Mouse (Mus musculus): ENCODE measurements around the gene Jmjd8. TPM values are rescaled to one million over a fixed set of nuclear protein-coding genes. Genes with fewer than 3 reads are reported as not detected.

Jmjd8 gene
- polyA plus RNA-seq, 1 experiment from 2014 or later: 21.7 TPM

- DNase-seq (no peak), ATAC-seq (ENCODE audit: low read depth) (no peak)
- H3K36me3 ChIP-seq: peaks cover 62% of the 10 kb centered on the region
- 88% methylated on average over 12 of the region's 12 CpGs for WGBS (ENCODE audit: insufficient replicate concordance)
- peak overlapping the region; percentile 85 for H3K4me3 ChIP-seq (replicated peaks)
- H3K4me2 ChIP-seq: peak overlapping the region; percentile 99
- no peaks in the 10 kb centered on the region for H3K9me3 ChIP-seq (replicated peaks)
- H3K27me3 ChIP-seq: no peaks in the 10 kb centered on the region
- peak overlapping the region; percentile 92 for H3K9ac ChIP-seq
- peak overlapping the region; percentile 93 for H3K27ac ChIP-seq
- peaks cover 88% of the 10 kb centered on the region for H3K4me1 ChIP-seq (replicated peaks)
These were observed 6.0 kb downstream of the Jmjd8 start for GRCm38 (mm10) chr17:25834595-25835222.

DNA sequence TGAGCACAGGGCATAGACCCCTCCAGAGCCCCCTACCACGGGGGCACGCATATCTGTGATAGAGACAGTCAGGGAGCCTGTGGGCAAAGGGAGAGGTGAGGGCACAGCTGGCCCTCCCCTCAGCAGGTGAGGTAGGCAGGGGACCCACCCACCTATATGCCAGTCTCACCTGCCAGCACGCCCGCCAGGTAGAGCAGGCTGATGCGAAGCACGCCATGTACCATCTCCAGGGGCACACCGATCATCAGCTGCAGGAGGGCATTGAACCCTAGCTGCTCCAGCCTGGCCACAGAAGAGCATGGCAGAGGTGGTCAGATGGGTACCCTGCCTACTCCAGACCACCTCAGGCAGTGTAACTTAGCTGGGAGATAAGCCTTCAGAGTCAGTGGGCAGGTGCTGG is 6.6 kb downstream of the Jmjd8 start:
- Histone ChIP-seq H3K9me3 (replicated peaks) (no peaks in the 10 kb centered on the region), H3K4me1 (replicated peaks) (peaks cover 87% of the 10 kb centered on the region), H3K9ac (0 out of 2 replicates have a peak overlapping the region, but pooled peaks have one; percentile 92), H3K27ac (no peak overlapping the region), H3K4me3 (replicated peaks) (no peak overlapping the region), H3K27me3 (no peaks in the 10 kb centered on the region), H3K4me2 (peak overlapping the region; percentile 99), H3K36me3 (peaks cover 62% of the 10 kb centered on the region)
- ATAC-seq (ENCODE audit: low read depth) (no peak), DNase-seq (no peak)
- 74% methylated on average over 7 of the region's 7 CpGs for WGBS (ENCODE audit: insufficient replicate concordance)

DNA sequence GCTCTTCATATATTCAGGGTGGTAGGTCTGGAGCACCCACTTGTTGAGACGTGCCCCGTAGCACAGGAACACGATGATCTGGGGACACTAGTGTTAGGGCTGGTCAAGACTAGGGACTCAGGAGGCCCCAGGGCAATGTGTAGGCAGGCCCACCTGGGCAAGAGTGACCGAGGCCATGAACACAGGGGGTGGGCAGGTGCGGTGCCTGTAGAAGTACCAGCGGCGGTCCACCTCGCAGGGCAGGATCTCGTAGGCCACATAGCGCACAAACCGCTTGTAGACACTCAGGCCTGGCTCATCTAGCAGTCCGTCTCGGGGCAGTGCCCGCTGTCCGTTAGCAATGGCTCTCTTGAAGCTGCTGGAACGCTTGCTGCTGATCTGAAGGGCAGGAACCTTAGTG is 7.1 kb downstream of the Jmjd8 start:
- H3K4me2 ChIP-seq: peak overlapping the region; percentile 73; the same call in 1 of the 2 replicates
- H3K27ac ChIP-seq: no peak overlapping the region
- H3K4me3 ChIP-seq (replicated peaks): no peak overlapping the region
- no peaks in the 10 kb centered on the region for H3K9me3 ChIP-seq (replicated peaks)
- ATAC-seq (ENCODE audit: low read depth) (no peak), DNase-seq (no peak)
- H3K27me3 ChIP-seq: no peaks in the 10 kb centered on the region
- no peak overlapping the region for H3K9ac ChIP-seq
- H3K4me1 ChIP-seq (replicated peaks): peaks cover 85% of the 10 kb centered on the region
- 88% methylated on average over 16 of the region's 16 CpGs for WGBS (ENCODE audit: insufficient replicate concordance)
- H3K36me3 ChIP-seq: peaks cover 62% of the 10 kb centered on the region

- whole genome bisulfite sequencing (ENCODE audit: insufficient replicate concordance): 26% methylated on average over 23 of the region's 23 CpGs
- peak overlapping the region; percentile 73 for H3K4me2 ChIP-seq
- peak overlapping the region; percentile 61 for H3K9ac ChIP-seq
- no peaks in the 10 kb centered on the region for H3K9me3 ChIP-seq (replicated peaks)
- H3K27ac ChIP-seq: no peak overlapping the region; the same call in 1 of the 2 replicates
- H3K27me3 ChIP-seq: no peaks in the 10 kb centered on the region
- DNase-seq (no peak), ATAC-seq (ENCODE audit: low read depth) (no peak)
- H3K36me3 ChIP-seq: peaks cover 62% of the 10 kb centered on the region
- H3K4me3 ChIP-seq (replicated peaks): peak overlapping the region; percentile 43
- peaks cover 78% of the 10 kb centered on the region for H3K4me1 ChIP-seq (replicated peaks)
These were observed 7.9 kb downstream of the Jmjd8 start for GRCm38 (mm10) chr17:25836397-25837075.

- 10% methylated on average over 28 of the region's 29 CpGs for WGBS (ENCODE audit: insufficient replicate concordance)
- Histone ChIP-seq H3K27ac (peak within 1 kb of the TSS; percentile 47), H3K4me1 (replicated peaks) (peaks cover 73% of the 10 kb centered on the region)
These were observed 8.4 kb downstream of the Jmjd8 start, which contains the start of gene Rhbdl1 for GRCm38 (mm10) chr17:25837076-25837410. Gene Rhbdl1, minus strand, starts transcription at chr17:25837295.

GRCm38 (mm10) chr17:25837533-25837932 is 8.9 kb downstream of the Jmjd8 start:
- Histone ChIP-seq H3K4me1 (replicated peaks) (peaks cover 74% of the 10 kb centered on the region), H3K36me3 (peaks cover 67% of the 10 kb centered on the region), H3K9ac (peak overlapping the region; percentile 61), H3K9me3 (replicated peaks) (no peaks in the 10 kb centered on the region), H3K4me2 (no peak overlapping the region), H3K27me3 (no peaks in the 10 kb centered on the region), H3K4me3 (replicated peaks) (no peak overlapping the region), H3K27ac (peak overlapping the region; percentile 47; the same call in 1 of the 2 replicates)
- WGBS (ENCODE audit: insufficient replicate concordance): 52% methylated on average over 3 of the region's 3 CpGs
- ATAC-seq (ENCODE audit: low read depth) (no peak), DNase-seq (no peak)

More at GRCm38 (mm10) chr17:25837076-25837410, 8.4 kb downstream of the Jmjd8 start, which contains the start of gene Rhbdl1:
- no peaks in the 10 kb centered on the region for H3K27me3 ChIP-seq
- peaks cover 62% of the 10 kb centered on the region for H3K36me3 ChIP-seq
- H3K9me3 ChIP-seq (replicated peaks): no peaks in the 10 kb centered on the region
- peak within 1 kb of the TSS; percentile 73 for H3K4me2 ChIP-seq
- H3K4me3 ChIP-seq (replicated peaks): peak within 1 kb of the TSS; percentile 43
- peak within 1 kb of the TSS; percentile 61 for H3K9ac ChIP-seq
- ATAC-seq (ENCODE audit: low read depth): no peak
- no peak for DNase-seq

DNA sequence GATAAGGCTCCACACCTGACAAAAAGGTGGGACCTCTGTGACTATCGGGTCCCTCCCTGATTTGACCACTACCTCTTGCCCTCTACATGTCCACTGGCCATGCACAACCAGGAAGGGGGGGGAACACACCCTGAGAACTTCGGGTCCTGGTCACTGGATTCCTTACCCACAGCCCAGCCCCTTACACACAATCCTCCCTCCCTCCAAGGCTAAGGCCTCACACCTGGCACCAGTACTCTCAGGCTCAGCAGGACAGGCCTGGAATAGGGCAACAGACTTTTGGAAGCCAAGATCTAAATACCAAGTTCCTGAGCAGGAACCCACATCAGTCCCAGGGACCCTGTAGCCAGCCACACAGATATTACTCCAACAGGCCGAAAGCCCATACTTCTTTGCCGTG is 10.2 kb downstream of the Jmjd8 start:
- DNase-seq (no peak), ATAC-seq (ENCODE audit: low read depth) (no peak)
- no peaks in the 10 kb centered on the region for H3K27me3 ChIP-seq
- H3K36me3 ChIP-seq: peaks cover 76% of the 10 kb centered on the region
- H3K27ac ChIP-seq: peak overlapping the region; percentile 50; the same call in 1 of the 2 replicates
- no peak overlapping the region; the same call in 1 of the 2 replicates for H3K9ac ChIP-seq
- peaks cover 83% of the 10 kb centered on the region for H3K4me1 ChIP-seq (replicated peaks)
- H3K9me3 ChIP-seq (replicated peaks): no peaks in the 10 kb centered on the region
- no peak overlapping the region for H3K4me3 ChIP-seq (replicated peaks)
- H3K4me2 ChIP-seq: no peak overlapping the region
- 71% methylated on average over 4 of the region's 4 CpGs for WGBS (ENCODE audit: insufficient replicate concordance)

GRCm38 (mm10) chr17:25839455-25840235 is 11.0 kb downstream of the Jmjd8 start:
- no peak overlapping the region; the same call in 1 of the 2 replicates for H3K9ac ChIP-seq
- H3K4me2 ChIP-seq: peak overlapping the region; percentile 9; the same call in 1 of the 2 replicates
- ATAC-seq (ENCODE audit: low read depth): no peak
- DNase-seq: no peak
- H3K9me3 ChIP-seq (replicated peaks): no peaks in the 10 kb centered on the region
- 80% methylated on average over 14 of the region's 14 CpGs for WGBS (ENCODE audit: insufficient replicate concordance)
- peaks cover 74% of the 10 kb centered on the region for H3K36me3 ChIP-seq
- no peak overlapping the region for H3K4me3 ChIP-seq (replicated peaks)
- H3K4me1 ChIP-seq (replicated peaks): peaks cover 78% of the 10 kb centered on the region
- peak overlapping the region; percentile 50 for H3K27ac ChIP-seq
- H3K27me3 ChIP-seq: no peaks in the 10 kb centered on the region

- 90% methylated on average over 6 of the region's 6 CpGs for WGBS (ENCODE audit: insufficient replicate concordance)
- no peaks in the 10 kb centered on the region for H3K27me3 ChIP-seq
- no peak overlapping the region for H3K27ac ChIP-seq
- no peak overlapping the region for H3K4me2 ChIP-seq
- peaks cover 77% of the 10 kb centered on the region for H3K4me1 ChIP-seq (replicated peaks)
- H3K9me3 ChIP-seq (replicated peaks): no peaks in the 10 kb centered on the region
- no peak overlapping the region for H3K4me3 ChIP-seq (replicated peaks)
- 0 out of 2 replicates have a peak overlapping the region, but pooled peaks have one; percentile 5 for H3K9ac ChIP-seq
- ATAC-seq (ENCODE audit: low read depth): no peak
- H3K36me3 ChIP-seq: peaks cover 72% of the 10 kb centered on the region
- no peak for DNase-seq
These were observed 11.9 kb downstream of the Jmjd8 start for GRCm38 (mm10) chr17:25840519-25840918.

- Histone ChIP-seq H3K4me1 (replicated peaks) (peaks cover 69% of the 10 kb centered on the region), H3K27me3 (no peaks in the 10 kb centered on the region), H3K27ac (no peak within 1 kb of the TSS; the same call in none of the 2 replicates), H3K4me3 (replicated peaks) (no peak within 1 kb of the TSS), H3K4me2 (peak within 1 kb of the TSS; percentile 87; the same call in 1 of the 2 replicates), H3K9ac (peak within 1 kb of the TSS; percentile 33; the same call in 1 of the 2 replicates), H3K9me3 (replicated peaks) (no peaks in the 10 kb centered on the region), H3K36me3 (peaks cover 76% of the 10 kb centered on the region)
- no peak for ATAC-seq (ENCODE audit: low read depth)
- WGBS (ENCODE audit: insufficient replicate concordance): 92% methylated on average over 20 of the region's 22 CpGs
- no peak for DNase-seq
These were observed 12.6 kb downstream of the Jmjd8 start, which contains the start of gene Gm20683 for GRCm38 (mm10) chr17:25841117-25841880. Gene Gm20683, minus strand, starts transcription at chr17:25841763.

Data from liver, embryonic 13.5 days (tissue).